Mouse (Mus musculus) heart, postnatal 25 days (tissue): ENCODE results near the gene Caml. TPM values are rescaled to one million over a fixed set of nuclear protein-coding genes. Genes with fewer than 3 reads are reported as not detected.
"Not testable (repeated sequence)": the region's sequence is repeated elsewhere in the genome, so short reads cannot be mapped to it uniquely, and the experiment has no call there.

Experiments
- DNase-seq: peaks from one replicate; pipeline ENCODE4 v3.0.0; 2022; ENCODE audit warnings: low spot score
- intact Hi-C: fragments of 180-260 bp; cut with DNase I; formaldehyde crosslinking; loops from one replicate; pipeline ENCODE4 v1.15.1; 2025
- total RNA-seq, 2 experiments: library from RNA; stranded (reverse); gene quantifications; 2 replicates each; pipeline ENCODE4 v1.2.3; 2021

Gene Caml
- total RNA-seq, 2 experiments from 2014 or later = 11.5 to 12.1 TPM

- DNase-seq = no peak
- intact Hi-C loops = no loop called here
Observed at GRCm38 (mm10) chr13:55613471-55613870, 9.3 kb upstream of the Caml start.

- intact Hi-C loops = loop anchor here (2.0 kb wide), 1 partner anchor 17 kb away; no protein-coding TSS in a partner anchor
Observed at GRCm38 (mm10) chr13:55619328-55619727, 3.5 kb upstream of the Caml start.

GRCm38 (mm10) chr13:55620275-55620674 is 2.5 kb upstream of the Caml start:
- no peak for DNase-seq
- intact Hi-C loops = no loop called here

More at GRCm38 (mm10) chr13:55619328-55619727, 3.5 kb upstream of the Caml start:
- DNase-seq = no peak

GRCm38 (mm10) chr13:55622156-55622648 is 603 bp upstream of the Caml start:
- not testable (repeated sequence) for DNase-seq
- intact Hi-C loops = loop anchor here (1.0 kb wide), 1 partner anchor 23 kb away; the partner anchor contains the start of gene B4galt7

- intact Hi-C loops = no loop called here
- DNase-seq = peak; percentile 68
Observed at GRCm38 (mm10) chr13:55634639-55635127, 11.9 kb downstream of the Caml start, which contains the start of gene Ddx46. TSS of gene Ddx46 (plus strand) at chr13:55635027.

- intact Hi-C loops = no loop called here
- DNase-seq = no peak
Observed at GRCm38 (mm10) chr13:55635146-55635571, 12.4 kb downstream of the Caml start.

- no peak for DNase-seq
- intact Hi-C loops = no loop called here
Observed at GRCm38 (mm10) chr13:55636185-55636983, 13.6 kb downstream of the Caml start.

GRCm38 (mm10) chr13:55640480-55640879 is 17.7 kb downstream of the Caml start:
- peak; percentile 17 for DNase-seq
- intact Hi-C loops = loop anchor here (1.0 kb wide), 1 partner anchor 38 kb away; no protein-coding TSS in a partner anchor

- DNase-seq = no peak
- intact Hi-C loops = no loop called here
Observed at GRCm38 (mm10) chr13:55644525-55644924, 21.7 kb downstream of the Caml start.

GRCm38 (mm10) chr13:55650098-55650497 is 27.3 kb downstream of the Caml start:
- intact Hi-C loops = no loop called here
- DNase-seq = no peak

GRCm38 (mm10) chr13:55650980-55651379 is 28.2 kb downstream of the Caml start:
- no peak for DNase-seq

GRCm38 (mm10) chr13:55668550-55668949 is 45.7 kb downstream of the Caml start:
- intact Hi-C loops = loop anchor here (2.0 kb wide), 1 partner anchor 60 kb away; no protein-coding TSS in a partner anchor
- no peak for DNase-seq

More at GRCm38 (mm10) chr13:55650980-55651379, 28.2 kb downstream of the Caml start:
- intact Hi-C loops = no loop called here

GRCm38 (mm10) chr13:55672711-55673110 is 49.9 kb downstream of the Caml start:
- intact Hi-C loops = no loop called here
- no peak for DNase-seq

GRCm38 (mm10) chr13:55677364-55677763 is 54.6 kb downstream of the Caml start:
- DNase-seq = no peak
- intact Hi-C loops = no loop called here

Other genes starting within 250 kb of the Caml start
- gene Slc34a1, start 224.8 kb upstream of the Caml start, total RNA-seq = not detected
- not detected for gene Pfn3, start 207.8 kb upstream of the Caml start, total RNA-seq
- gene F12, start 196.2 kb upstream of the Caml start, total RNA-seq = not detected
- gene Grk6, start 177.9 kb upstream of the Caml start, total RNA-seq = 10 to 100 TPM; 17.5 to 18.6 TPM
- gene Prr7, start 158.7 kb upstream of the Caml start, total RNA-seq = 1 to 10 TPM in 1 of 2 experiments, under 1 TPM in 1; 0.56 to 1.2 TPM
- gene Dbn1, start 134.9 kb upstream of the Caml start, total RNA-seq = 10 to 100 TPM; 10.6 to 10.8 TPM
- 10 to 100 TPM; 65.2 to 67.7 TPM for gene Pdlim7, start 109.3 kb upstream of the Caml start, total RNA-seq
- 1 to 10 TPM; 2.2 to 2.3 TPM for gene Dok3, start 93.7 kb upstream of the Caml start, total RNA-seq
- gene Ddx41, start 86.3 kb upstream of the Caml start, total RNA-seq = 10 to 100 TPM; 13.1 to 13.2 TPM
- gene Fam193b, start 51.9 kb upstream of the Caml start, total RNA-seq = 10 to 100 TPM; 18.3 to 19.0 TPM
- 10 to 100 TPM; 86.3 to 94.2 TPM for gene Tmed9, start 49.3 kb upstream of the Caml start, total RNA-seq
- 10 to 100 TPM in 1 of 2 experiments, 1 to 10 TPM in 1; 9.6 to 10.4 TPM for gene B4galt7, start 23.1 kb upstream of the Caml start, total RNA-seq
- gene Ddx46, start 12.0 kb downstream of the Caml start, total RNA-seq = 10 to 100 TPM; 18.9 to 23.5 TPM
- 10 to 100 TPM; 41.1 to 44.9 TPM for gene B230219D22Rik, start 70.1 kb downstream of the Caml start, total RNA-seq
- 10 to 100 TPM; 38.0 to 38.2 TPM for gene Txndc15, start 91.6 kb downstream of the Caml start, total RNA-seq
- gene Pcbd2, start 104.4 kb downstream of the Caml start, total RNA-seq = 10 to 100 TPM; 38.2 to 42.5 TPM
- gene Catsper3, start 161.6 kb downstream of the Caml start, total RNA-seq = not detected
- not detected for gene Pitx1, start 213.2 kb downstream of the Caml start, total RNA-seq